22 mouse cellular contexts compared by ENCODE assay signal in the genomic region with DNA sequence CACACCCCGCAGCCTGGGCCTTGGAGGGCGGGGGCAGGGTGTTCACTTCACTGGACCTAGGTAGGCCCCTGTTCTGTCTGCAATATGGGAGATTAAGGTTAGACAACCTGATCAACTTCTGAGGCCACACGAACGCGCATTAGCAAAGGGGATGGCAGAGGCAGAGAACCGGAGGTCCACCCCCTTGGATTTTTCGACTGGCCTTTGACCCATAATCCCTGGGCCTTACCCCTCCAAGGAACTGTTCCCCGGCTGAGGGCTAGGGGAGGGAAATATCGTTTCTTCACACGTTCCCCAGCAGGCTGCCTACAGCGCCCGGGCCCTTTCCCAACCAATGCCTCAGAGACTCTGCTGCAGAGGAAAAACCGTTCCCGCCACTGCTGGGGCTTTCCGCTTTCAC. TPM values are rescaled to one million over a fixed set of nuclear protein-coding genes. Genes with fewer than 3 reads are reported as not detected.
"Had no signal": no experiment of that assay in that cellular context is flagged by ENCODE, and none has a peak within 500 bp of the region (broad histone marks: within the 10 kb centered on the region; RNA-seq: fewer than 3 reads in every experiment).

No protein-coding gene starts in this region.

RNA-seq across cellular contexts. Expression of a gene that starts 0.4 kb away (rescaled TPM):
- total RNA-seq: granulocyte monocyte progenitor cell, adult 5-6 weeks had no signal

RNA-seq across cellular contexts. Expression of a gene that starts 34.5 kb away (rescaled TPM):
- total RNA-seq: gastrocnemius, adult 8-10 months; gastrocnemius, postnatal 25 days; gastrocnemius, postnatal 4 days; granulocyte monocyte progenitor cell, adult 5-6 weeks; heart, adult 18-20 months; heart, adult 8-10 months; heart, postnatal 10 days; heart, postnatal 25 days; heart, postnatal 4 days; layer of hippocampus, adult 2 months; layer of hippocampus, postnatal 10 days; layer of hippocampus, postnatal 25 days had no signal
- polyA plus RNA-seq: heart, embryonic 10.5 days; heart, embryonic 16.5 days; intestine, embryonic 14.5 days; intestine, embryonic 16.5 days; kidney, embryonic 16.5 days; limb, embryonic 10.5 days; limb, embryonic 12.5 days; liver, embryonic 11.5 days; liver, embryonic 13.5 days; liver, embryonic 15.5 days had no signal
